Mouse (Mus musculus) fat pad, adult 2 months (tissue): Measurements from ENCODE around the gene Lmf2.

Experiments used
- DNase-seq: peaks from one replicate; pipeline ENCODE4 v3.0.0-alpha.2; 2011; ENCODE audit warnings: low read depth, low spot score; ENCODE audit errors: extremely low read depth

The Lmf2 gene

GRCm38 (mm10) chr15:89372536-89372935 is 17.1 kb upstream of the Lmf2 start:
- DNase-seq = no peak

DNA sequence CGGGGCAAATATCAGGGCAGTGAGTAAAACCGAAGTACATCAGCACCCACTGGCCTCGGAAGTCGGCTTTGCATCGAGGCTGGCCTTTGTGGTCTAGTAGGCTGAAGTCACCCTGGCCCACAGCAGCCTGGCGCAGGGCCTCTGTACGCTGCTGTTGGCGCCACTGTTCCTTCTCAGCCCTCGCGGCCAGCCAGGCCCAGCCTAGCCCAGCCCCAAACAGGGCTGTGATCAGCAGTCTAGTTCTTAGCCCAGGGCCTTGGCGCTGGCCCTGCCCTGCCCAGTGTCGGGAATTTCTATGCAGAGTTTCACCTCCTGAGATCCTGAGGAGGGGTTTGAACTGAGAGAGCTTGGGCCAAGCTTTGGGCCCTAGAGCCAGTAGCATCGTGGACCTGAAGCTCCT is 16.6 kb upstream of the Lmf2 start:
- DNase-seq = no peak

DNA sequence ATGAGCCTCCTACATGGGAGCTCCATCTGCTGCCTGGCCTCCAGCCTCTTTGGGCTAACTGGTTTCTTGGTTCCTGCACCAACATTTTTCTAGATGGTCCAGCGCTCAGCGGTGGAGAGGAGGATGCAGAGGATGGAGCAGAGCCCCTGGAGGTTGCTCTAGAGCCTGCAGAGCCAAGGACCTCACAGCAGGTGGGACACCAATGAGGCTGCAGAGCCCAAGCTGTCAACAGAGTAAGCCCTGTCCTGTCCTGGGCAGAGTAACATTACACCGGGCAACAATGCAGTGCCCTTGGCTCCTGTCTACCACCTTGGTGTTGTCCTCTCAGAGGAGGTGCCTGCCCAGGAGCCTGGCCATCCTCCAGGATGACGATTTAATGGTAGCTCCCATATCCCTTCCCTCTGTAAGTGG is 9.7 kb upstream of the Lmf2 start:
- no peak for DNase-seq

- peak; percentile 95 for DNase-seq
Measured at GRCm38 (mm10) chr15:89363051-89363450, 7.6 kb upstream of the Lmf2 start.

GRCm38 (mm10) chr15:89358784-89359183 is 3.3 kb upstream of the Lmf2 start:
- no peak for DNase-seq

DNA sequence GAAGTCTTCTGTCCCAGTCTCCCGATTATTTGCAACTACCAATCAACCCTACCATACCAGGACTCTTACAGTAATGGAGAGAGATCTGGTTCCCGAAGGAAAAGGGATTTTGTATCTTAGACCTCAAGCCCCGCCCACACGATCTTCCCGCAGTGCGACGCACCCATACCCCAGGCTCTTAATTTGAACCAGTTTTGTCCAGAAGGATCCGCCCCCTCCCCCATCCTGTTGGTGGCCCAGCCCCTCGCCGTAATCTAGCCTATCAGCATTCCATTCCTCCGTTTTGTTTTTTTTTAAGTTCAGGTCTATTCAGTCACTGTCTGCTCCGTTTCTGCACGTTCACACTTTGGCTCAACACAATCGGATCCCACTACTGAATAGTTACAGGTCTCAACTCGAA is 913 bp upstream of the Lmf2 start:
- DNase-seq = no peak

GRCm38 (mm10) chr15:89354455-89354854 is 1.0 kb downstream of the Lmf2 start:
- no peak for DNase-seq

DNA sequence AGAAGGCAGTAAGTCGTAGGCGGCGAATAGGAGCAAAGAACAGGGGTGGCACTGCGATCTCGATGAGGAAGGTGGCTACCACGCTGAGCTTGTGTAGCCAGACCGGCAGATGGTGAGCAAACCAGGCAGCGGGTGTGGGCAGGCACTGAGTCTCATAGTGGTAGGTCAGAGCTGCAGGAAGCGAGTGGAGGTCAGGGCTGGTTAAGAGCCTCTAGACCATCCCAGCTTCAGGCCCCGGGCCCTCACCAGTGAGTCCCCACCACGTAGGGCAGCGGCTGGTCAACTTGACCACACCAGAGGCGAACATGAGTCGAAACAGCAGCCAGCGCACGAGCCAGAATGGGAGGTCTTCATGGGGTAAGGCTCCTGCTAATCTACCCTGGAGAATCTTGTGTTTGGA is 1.6 kb downstream of the Lmf2 start:
- DNase-seq = no peak

DNA sequence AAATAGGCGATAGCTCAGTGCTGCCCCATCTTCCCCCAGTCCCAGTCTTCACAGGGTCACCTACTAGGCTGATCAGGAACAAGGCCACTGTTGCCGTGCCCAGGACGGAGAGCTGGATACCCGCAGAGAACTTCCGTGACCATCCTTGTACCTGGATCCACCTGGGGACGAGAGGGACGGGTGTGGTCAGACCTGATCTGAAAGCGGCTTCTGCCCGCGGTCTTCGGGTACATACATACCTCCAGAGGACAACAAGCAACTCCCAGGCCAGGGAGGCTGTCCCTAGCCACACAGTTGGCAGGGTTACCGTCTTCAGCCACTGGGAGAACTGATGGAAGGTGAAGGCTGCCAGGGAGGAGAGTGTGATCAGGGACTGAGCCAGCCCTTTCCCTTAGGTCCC is 2.7 kb downstream of the Lmf2 start:
- no peak for DNase-seq

GRCm38 (mm10) chr15:89352054-89352453 is 3.4 kb downstream of the Lmf2 start:
- no peak for DNase-seq

- DNase-seq = no peak
Measured at GRCm38 (mm10) chr15:89351302-89351701, 4.2 kb downstream of the Lmf2 start.

GRCm38 (mm10) chr15:89350447-89350846 is 5.0 kb downstream of the Lmf2 start:
- DNase-seq = no peak

DNA sequence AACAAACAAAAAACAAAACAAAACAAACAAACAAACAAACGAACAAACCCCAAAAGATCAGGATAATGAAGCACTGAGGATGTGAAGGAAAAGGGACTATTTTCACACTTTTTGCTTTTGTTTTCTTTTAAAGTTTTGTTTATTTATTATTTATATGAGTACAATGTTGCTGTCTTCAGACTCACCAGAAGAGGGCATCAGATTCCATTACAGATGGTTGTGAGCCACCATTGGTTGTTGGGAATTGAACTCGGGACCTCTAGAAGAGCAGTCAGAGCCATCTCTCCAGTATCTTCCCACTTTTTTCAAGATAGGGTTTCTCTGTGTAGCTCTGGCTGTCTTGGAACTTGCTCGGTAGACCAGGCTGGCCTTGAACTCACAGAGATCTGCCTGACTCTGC is 12.1 kb downstream of the Lmf2 start:
- DNase-seq = no peak

- no peak for DNase-seq
Measured at GRCm38 (mm10) chr15:89341678-89342077, 13.8 kb downstream of the Lmf2 start.

DNA sequence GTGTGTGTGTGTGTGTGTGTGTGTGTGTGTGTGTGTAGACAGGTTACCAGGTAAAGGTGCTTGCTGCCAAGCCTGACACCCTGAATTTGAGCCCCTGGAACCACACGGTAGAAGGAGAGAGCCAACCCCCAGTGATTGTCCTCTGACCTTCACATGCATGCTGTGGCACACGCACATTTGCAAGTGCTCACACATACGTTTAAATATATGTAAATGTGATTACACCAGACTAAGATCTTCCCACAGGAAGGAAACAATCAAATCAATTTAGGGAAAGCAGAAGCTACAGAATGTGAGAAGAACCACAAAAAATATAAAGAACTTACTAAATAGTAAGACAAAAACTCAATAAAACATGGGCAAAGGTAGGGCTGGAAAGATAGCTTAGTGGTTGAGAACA is 15.3 kb downstream of the Lmf2 start:
- no peak for DNase-seq

GRCm38 (mm10) chr15:89339696-89340095 is 15.8 kb downstream of the Lmf2 start:
- no peak for DNase-seq

GRCm38 (mm10) chr15:89336422-89336821 is 19.0 kb downstream of the Lmf2 start:
- no peak for DNase-seq

- no peak for DNase-seq
Measured at GRCm38 (mm10) chr15:89334774-89335537, 20.5 kb downstream of the Lmf2 start.

- no peak for DNase-seq
Measured at GRCm38 (mm10) chr15:89334271-89334670, 21.2 kb downstream of the Lmf2 start, which contains the start of gene Miox. Miox (plus strand) TSS chr15:89334398.

DNA sequence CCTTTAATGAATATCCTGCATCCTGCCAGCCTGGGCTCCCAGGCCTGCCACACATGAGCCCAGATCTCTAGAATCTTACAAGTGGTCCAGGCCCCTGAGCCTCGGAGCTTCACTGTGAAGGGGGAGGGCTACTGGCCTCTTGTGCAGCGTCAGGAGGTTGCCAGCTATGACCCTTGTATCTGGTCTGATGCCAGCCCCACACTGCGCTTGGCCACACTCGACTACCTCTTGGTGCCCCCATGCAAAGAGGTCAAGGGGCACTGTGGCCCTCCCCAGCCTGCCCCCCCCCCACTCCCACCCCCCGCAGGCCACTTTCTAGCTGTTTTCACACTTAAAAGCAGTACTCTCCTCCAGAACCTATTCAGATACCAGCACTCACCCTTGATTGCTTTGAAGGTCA is 29.0 kb downstream of the Lmf2 start:
- no peak for DNase-seq

- DNase-seq = no peak
Measured at GRCm38 (mm10) chr15:89323656-89324055, 31.8 kb downstream of the Lmf2 start.

DNA sequence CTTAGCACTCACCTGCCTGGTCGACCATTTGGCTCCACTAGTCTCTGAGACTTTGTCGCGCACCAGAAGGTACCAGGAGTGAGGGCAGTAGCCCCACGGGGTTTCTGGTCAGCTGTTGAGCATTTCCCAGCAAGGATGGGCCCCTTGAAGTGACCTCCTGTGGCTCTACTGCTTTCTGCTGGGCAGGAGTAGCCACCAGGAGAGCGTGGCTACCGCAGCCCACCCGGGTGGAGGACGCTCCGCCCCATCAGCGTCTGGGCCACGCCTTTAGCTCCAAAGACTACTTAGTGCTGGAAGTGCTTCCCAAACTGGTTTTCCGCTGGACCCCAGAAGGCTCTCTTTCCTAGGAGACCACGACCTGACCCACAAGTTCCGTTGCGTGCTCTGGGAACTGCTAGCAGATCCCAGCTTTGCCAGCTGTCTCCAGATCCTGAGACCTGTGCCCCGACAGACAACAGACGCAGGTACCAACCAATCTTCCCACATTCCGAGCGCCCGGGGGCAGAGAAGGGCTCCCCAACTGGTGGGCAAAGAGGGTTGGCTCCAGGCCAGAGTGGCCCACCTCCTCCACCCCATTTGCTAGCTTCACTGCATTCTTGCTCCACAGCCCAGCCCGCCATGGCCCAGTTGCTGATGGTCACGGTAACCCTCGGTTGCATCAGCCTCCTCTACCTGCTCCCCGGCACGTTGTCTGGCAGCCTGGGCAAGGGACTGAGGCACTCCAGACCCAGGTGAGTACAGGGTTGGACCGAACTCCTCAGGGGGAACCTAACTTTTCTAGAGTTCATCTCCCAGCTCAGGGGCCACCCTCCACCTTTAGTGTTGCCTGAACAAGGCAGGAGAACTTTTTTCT is 32.6 kb downstream of the Lmf2 start, which contains the start of gene Adm2:
Gene Adm2 (plus strand): TSS at position 51 of the 853 bp plus-strand sequence.
- no peak for DNase-seq
